Mouse (Mus musculus) A20 (cell line): ENCODE data around the gene Lpar6.

Source experiments
- DNase-seq: peaks from one replicate; pipeline ENCODE4 v3.0.0-alpha.2; 2011; ENCODE audit warnings: low read depth, low spot score

The Lpar6 gene

GRCm38 (mm10) chr14:73237848-73238321, at the start of gene Lpar6:
TSS of gene Lpar6 (plus strand) at chr14:73237895.
- no peak for DNase-seq

GRCm38 (mm10) chr14:73199058-73199457, 38.6 kb upstream of the Lpar6 start:
- DNase-seq, result no peak

DNA sequence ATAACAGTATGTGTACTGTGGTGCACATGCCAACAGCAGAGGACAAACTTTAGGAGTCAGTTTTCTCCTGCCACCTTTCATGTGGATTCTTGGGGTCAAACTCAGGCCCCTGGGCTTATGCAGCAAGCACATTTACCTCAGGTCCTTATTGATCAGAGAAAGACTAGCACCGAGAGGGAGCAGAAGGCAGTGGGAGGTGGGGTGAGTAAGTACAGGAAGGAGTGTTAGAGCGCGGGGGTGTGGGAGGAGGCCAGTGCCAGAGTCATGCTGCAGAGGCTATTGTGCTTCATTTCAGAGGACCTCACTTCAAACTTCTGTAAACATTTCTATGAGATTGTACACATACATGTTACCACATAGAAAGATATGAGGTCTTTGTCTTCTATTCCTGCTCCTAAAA, 36.2 kb upstream of the Lpar6 start:
- no peak for DNase-seq

DNA sequence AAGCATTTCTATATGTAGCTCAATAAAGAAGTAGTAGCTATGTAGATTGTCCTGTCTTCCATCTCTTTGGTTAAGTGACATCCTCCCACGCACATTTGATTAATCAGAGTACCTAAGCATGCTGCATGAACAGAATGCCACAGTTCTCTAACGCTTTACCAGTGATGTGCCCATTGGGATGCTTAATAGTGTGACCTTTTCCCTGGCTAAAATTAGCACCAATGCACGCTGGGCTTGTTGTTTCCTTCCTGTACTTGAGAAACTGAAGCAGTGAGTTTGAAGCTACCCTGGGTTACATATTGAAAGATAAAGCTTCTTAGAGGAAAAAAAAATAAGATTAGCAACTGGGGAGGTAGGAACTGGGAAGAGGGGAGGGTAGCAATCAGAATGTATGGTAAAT, 33.7 kb upstream of the Lpar6 start:
- no peak for DNase-seq

- DNase-seq, result no peak
Observed at GRCm38 (mm10) chr14:73209262-73209661, 28.4 kb upstream of the Lpar6 start.

DNA sequence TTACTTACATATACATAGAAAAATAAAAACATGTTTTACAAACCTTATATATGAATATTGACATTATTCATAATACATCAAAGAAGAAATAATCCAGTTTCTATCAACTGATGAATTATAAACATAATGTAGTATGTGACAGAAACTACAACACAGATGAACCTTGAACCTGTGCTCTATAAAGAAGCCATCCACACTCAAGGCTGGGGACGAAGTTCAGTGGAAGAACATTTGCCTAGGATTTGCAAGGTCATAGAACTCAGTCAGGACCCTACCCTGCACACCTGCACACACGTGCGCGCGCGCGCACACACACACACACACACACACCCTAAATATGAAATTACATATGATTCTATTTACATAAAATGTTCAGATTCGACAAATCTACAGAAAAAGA, 27.5 kb upstream of the Lpar6 start:
- DNase-seq, result no peak

- DNase-seq, result no peak
Observed at GRCm38 (mm10) chr14:73211477-73211876, 26.2 kb upstream of the Lpar6 start.

GRCm38 (mm10) chr14:73217062-73217461, 20.6 kb upstream of the Lpar6 start:
- DNase-seq, result no peak

DNA sequence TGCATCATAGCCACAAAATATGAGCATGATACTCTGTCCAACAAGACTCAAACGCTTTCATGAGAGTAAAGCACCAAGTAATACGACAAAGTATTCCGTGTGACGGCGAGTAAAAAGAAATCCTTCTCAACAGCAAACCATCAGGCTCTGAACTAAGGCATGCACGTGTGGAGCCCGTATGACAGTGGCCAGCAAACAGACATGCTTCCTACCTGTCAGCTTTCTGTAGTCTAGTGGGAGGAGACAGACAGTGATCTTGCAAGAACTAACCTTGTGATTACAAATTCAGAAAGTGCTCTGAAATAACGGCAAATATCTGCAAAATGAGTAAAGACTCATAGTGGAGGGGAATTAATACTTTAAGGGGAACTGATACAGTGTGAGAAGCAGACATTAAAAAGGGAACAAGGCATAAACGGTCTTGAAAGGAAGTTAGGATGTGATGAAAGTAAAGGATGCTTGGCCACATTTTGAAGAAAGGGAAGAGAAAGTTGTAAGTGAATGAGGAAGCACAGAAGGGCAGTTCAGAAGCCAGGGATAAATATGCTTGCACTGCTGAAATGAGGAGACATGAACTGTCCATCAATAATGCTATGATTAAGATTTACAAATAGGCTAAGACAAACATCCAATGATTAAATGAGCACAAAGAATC, 15.3 kb upstream of the Lpar6 start:
- peak; percentile 78 for DNase-seq

DNA sequence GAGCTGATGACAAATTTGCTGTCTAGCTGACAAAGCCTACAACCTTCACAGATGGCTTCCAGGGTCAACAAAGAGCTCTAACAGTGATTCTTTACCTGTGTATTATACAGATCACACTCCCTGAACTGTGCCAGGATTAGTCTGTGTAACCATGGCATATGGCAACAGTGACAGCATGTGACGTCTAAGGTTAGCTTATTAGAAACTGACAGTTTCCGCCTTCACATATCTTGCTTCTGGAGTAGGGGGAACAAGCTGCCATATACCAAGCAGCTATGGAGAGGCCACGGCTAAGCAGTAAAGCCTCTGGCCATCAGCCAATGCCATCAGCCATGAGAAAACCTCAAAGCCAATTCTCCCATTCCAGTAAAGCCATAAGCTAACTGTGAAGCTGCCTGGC, 11.3 kb upstream of the Lpar6 start:
- no peak for DNase-seq

GRCm38 (mm10) chr14:73226849-73227248, 10.8 kb upstream of the Lpar6 start:
- no peak for DNase-seq

DNA sequence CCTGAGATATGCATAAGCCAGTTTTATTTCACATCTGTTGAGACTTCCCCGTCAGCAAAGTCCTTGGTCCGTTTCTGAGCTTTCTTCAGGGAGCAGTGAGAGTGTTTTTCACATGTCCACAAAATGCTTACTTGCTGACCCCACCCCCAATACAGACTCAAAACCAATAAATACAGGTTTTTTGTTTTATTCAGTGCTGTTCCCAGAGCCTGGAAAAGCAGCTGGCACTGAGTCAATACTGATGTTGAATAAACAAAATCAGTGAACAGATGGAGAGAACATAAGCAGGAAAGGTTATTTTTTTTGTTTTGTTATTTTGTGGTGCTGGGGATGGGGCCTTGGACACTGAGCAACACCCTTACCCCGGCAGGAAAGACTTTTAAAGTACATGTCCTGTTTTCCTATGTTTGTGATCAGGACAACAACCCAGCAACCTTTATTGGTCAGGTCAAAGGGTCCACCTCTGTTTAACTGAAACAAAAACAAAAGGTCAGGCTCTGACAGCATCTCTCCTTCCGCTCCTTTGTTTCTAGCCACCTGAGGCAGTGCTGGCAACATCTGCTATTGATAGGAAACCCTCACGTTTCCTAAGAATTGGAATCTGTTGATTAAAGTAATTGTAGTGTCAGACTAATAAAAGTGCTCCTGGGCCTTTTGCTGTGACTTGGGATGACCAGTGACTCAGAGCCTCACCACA, 6.3 kb upstream of the Lpar6 start:
- no peak for DNase-seq

DNA sequence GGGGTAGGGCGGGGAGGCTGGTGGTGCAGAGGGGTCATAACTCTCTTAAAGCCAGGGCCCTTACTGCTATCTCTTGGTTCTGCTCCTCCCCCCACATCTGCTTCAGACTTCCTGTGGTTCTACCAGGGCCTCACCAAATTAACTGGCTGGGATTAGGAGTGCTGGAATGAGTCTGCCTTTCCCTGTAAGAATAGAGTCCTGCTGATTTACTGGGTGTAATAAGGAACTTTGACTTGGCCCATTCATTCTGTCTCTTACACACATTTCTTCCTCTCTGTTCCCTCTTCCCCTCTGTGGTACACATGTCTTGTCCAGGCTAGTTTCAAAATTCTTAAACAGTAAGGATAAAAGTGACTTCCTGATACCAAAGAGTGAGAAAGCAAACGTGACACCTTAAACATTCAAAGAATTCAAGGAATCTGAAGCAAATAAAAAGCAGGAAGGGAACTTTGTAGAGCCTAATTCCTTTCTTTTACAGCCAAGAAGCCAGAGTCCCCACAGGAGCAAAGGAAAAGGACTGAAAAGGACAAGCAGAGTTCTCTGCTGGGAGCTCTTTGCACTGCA, 3.1 kb upstream of the Lpar6 start:
- DNase-seq, result no peak

GRCm38 (mm10) chr14:73238498-73239250, 979 bp downstream of the Lpar6 start:
- peak; percentile 68 for DNase-seq

GRCm38 (mm10) chr14:73239291-73239690, 1.6 kb downstream of the Lpar6 start:
- DNase-seq, result peak; percentile 53

DNA sequence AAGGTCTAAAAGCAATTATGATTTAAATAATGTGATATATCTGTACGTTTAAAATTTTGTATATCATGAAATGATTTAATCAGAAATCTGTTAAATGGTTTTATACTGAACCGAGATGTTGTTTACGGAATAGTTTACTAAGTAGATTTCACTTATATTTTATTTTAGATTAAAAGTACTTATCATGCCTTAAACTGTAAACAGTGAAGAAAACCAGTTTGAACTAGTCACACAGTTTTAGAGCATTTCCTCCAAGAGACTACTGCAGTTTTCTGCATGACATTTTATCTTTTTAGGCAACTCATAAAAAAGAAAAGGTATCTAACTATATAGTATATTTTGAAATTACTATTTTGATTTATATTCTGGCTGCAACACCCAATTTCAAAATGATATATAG, 2.2 kb downstream of the Lpar6 start:
- no peak for DNase-seq

GRCm38 (mm10) chr14:73244061-73244597, 6.4 kb downstream of the Lpar6 start:
- DNase-seq, result no peak

DNA sequence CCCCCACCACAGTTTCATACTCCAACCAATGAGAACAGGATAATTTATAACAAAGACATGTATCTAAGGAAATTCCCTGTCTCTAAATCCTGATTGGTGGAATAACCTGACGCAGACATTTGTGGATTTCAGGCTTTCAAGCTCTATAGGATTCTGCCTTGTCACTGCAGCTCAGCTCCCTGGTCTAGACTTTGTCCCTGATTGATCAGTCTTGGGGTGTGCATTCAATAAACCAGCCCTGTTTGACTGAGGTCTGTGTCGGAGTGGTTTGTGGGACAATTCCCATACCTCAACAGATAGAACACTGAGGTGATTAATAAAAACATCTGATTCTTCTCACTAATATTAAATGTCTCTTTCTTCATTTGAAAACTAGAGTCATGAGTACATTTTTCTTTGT, 12.4 kb downstream of the Lpar6 start:
- no peak for DNase-seq

- no peak for DNase-seq
Observed at GRCm38 (mm10) chr14:73252276-73252675, 14.6 kb downstream of the Lpar6 start.

DNA sequence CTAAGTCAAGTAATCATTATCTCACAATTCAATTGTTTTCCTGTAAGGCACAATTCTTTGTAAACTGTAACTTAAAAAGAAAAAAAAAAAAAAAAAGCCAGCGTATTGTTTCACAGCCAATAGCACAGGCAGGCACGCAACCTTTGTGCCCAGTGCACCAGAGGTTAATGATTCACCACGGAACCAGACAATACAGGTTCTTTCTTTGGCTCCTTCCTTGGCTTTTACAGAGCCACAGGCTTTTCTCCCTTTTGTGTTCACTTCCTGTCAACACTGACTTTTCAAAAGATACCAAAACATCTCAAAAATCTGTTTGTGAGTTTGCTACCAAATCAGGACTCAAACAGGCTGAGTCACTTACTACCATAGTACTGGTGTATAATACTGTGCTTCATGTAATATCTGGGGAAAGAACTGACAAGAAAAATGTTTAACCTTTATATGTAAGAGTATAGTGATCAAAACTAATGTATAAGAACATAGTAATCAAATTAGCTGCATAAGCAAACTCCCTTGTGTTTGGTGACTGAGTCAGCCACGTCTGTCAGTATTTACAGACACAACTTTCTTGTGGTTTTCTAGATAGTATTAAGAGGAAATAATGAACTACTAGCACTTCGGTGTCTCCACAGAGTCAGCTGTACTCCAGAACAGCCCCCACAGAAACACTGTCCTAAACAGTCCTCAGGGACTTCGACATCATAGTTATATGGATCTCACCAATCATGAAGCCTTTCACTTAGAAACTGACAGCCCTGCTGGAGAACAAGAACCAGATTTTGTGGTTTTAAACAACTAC, 16.0 kb downstream of the Lpar6 start:
- DNase-seq, result no peak

DNA sequence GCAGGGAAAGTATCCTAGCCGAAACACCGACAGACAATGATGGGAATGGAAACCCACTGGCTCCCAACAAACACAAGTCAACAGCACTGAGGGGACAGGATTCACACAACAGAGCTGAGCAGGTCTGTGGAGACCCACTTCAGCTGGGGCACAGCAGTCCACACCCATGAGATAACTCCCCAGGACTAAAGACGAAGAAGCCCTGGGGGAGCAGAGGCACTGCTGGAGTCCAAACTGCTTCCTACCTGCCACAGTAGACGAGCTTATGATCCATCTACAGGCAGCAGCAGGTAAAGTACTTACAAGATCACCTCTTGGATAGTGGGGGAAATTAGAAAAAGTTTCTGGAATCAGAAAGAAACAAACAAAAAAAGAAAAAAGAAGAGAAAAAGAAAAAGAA, 16.7 kb downstream of the Lpar6 start:
- DNase-seq, result no peak
